Mouse (Mus musculus) cerebellum, adult 8-10 months (tissue): ENCODE data around the gene Ak3.

Experiments
- DNase-seq: peaks from one replicate; pipeline ENCODE4 v3.0.0; 2022

Ak3 gene

DNA sequence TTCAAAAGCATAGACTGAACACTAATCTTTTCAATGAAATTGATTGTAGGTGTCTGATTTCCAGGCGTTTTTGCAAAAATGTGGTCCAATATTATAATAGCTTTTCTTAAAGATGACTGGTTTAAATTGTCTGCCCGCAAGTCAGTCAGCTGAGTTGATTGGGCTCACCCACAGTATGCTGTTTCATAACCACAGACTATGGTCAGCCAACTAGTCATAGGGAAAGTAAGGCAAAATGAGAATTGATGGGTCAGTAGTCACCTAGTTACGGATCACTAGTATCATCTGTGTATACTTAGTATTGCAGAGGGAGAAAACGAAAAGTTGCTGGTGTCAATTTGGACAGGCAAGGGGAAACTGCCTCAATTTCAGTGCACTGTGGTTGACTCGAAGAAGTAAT lies 56.4 kb downstream of the Ak3 start:
- DNase-seq = no peak

DNA sequence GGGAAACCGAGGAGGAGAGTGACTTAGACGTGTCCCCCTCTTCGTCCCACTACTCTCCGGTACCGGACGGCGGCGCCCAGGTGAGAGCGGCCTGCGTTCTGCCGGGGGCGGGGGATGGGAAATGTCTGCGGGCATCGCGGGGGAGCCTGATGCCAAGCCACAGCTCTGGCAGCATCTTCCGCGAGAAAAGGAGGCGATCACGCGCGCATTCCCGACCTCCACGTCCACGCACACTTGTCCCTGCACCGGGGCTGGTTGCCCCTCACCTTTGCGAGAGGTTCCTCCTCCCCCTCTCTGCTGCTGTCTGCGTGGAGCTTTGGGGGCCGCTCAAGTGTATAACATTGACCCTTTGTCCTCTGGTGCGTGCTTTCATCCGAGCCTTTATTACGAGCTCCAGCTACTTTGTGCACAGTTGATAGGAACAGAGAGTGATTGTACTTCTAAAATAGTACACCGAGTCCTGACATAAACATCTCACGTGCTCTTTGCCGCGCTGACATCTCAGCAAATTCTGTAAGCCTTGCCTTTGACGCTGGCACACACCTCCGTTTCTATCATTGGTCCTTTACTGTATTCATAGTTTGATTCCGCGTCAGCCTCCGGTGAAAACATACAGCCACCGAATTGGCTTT lies 57.1 kb downstream of the Ak3 start:
- no peak for DNase-seq

DNA sequence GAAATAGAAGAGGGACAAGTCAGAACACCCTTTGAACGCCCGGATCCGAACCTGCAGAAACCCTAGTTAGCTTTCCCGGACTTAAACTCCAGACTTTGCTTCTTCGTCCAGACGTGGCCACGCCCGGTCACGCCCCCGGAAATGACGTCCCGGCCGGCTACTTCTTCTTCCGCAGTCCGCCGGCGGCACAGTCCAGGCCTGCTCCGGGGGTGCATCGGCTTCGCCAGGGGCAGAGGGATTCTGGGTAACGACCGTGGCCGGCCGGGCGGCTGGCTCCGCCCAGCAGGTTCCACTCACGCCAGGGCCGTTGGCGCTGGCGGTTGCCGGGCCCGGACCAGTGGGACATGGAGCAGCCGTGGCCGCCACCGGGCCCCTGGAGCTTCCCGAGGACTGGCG lies 57.6 kb downstream of the Ak3 start, which contains the start of gene Cdc37l1:
Gene Cdc37l1 (plus strand): TSS at position 159 of the 396 bp plus-strand sequence.
- peak; percentile 96 for DNase-seq

- DNase-seq = no peak
Measured at GRCm38 (mm10) chr19:28989515-28989914, 58.2 kb downstream of the Ak3 start.

DNA sequence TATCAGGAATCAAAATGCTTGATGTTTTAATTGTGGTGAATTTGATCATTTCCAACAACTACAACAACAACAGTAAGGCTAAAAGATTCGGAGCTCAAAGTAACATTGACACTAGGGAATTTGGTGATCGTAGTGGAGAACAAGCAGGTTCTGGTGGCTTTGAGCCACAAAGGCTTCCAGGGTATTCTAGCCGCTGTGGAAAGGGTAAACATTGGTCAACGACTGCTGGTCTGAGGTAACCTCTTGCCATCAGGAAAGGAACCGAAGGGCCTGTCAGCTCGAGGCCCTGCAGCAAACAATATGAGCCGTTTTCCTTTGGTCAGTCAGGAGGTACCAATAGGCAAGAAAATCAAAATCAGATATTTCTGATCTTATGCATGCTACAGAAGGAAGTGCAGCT lies 65.1 kb downstream of the Ak3 start:
- DNase-seq = no peak

DNA sequence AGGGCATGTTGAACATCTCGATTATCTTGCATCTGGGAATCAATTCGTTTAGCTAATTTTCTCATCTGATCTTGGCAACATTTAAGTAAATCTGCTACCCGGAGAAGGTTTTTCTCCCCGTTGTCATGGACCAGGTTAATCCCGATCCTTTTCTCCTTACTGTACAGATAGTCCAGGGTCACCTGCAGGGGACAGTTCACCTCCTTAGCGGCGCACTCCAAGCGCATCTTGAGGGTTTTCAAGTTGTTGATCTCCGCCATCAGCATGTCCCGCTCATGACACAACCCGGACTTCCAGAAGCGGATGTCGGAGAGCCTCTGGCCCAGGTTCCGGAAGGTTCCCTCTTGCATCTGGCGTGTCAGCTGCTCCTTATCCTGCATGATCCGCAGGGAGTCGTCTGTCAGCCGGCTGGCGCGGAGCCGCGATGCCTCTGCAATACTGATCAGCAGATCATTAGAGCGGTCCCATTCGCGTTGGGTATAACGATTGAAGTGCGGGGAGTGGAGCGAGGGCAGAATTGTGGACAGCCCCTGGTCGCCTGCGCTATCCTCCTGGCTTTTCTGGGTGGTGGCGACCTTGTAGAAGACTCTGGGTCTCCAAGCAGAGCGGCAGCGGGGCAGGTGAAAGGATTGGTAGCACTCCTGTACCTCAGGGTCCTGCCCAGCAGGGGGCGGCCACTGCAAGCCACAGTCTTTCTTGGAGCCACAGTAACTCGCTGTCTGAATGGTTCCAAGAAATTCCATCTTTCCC lies 72.7 kb downstream of the Ak3 start:
- DNase-seq = peak; percentile 56
